Mouse (Mus musculus) embryonic stem cell, embryonic (primary cell): ENCODE data around the gene Arl15.

Source experiments
- CTCF ChIA-PET, 4 experiments: fragments of 300-600 bp in 2 of 4; fragments of 350-600 bp in 2 of 4; sonication (Branson Sonifier 250); formaldehyde crosslinking; loops; one replicate each; lab custom pipeline; 2022; ENCODE audit warnings: inconsistent platforms in 2 of 4; lab: Charles Lee
- POLR2A ChIA-PET, 4 experiments: fragments of 300-600 bp in 2 of 4; fragments of 350-600 bp in 2 of 4; sonication (Branson Sonifier 250); formaldehyde crosslinking; loops; one replicate each; lab custom pipeline; 2022; ENCODE audit warnings: antibody characterized with exemption in 4 of 4, inconsistent platforms in 1 of 4; lab: Charles Lee

The Arl15 gene

GRCm38 (mm10) chr13:114165616-114166015 lies 371.3 kb downstream of the Arl15 start:
- CTCF ChIA-PET: no interaction called here
- POLR2A ChIA-PET: no interaction called here

GRCm38 (mm10) chr13:114166439-114167183 lies 372.3 kb downstream of the Arl15 start:
- CTCF ChIA-PET: no interaction called here
- POLR2A ChIA-PET: interaction anchor here in 2 of 4 experiments (0.6 to 0.7 kb wide), 3 partner anchors 75 to 250 kb away, joined by 3 to 6 read pairs (median 5); no protein-coding TSS in a partner anchor

- ChIA-PET POLR2A (interaction anchor here in 1 of 4 experiments (0.6 kb wide), 1 partner anchor 320 kb away, joined by 3 read pairs; no protein-coding TSS in a partner anchor), CTCF (no interaction called here)
Observed at GRCm38 (mm10) chr13:114170061-114170460, 375.8 kb downstream of the Arl15 start.

GRCm38 (mm10) chr13:114171465-114171864 lies 377.2 kb downstream of the Arl15 start:
- CTCF ChIA-PET: interaction anchor here in 2 of 4 experiments (0.6 kb wide), 3 partner anchors 197 to 295 kb away, joined by 3 to 9 read pairs (median 5); no protein-coding TSS in a partner anchor
- POLR2A ChIA-PET: interaction anchor here in 1 of 4 experiments (0.6 kb wide), 1 partner anchor 36 kb away, joined by 6 read pairs; no protein-coding TSS in a partner anchor

GRCm38 (mm10) chr13:114188107-114188506 lies 393.8 kb downstream of the Arl15 start:
- ChIA-PET POLR2A (no interaction called here), CTCF (no interaction called here)

- ChIA-PET POLR2A (no interaction called here), CTCF (no interaction called here)
Observed at GRCm38 (mm10) chr13:114188801-114189200, 394.5 kb downstream of the Arl15 start.

GRCm38 (mm10) chr13:114189441-114189840 lies 395.1 kb downstream of the Arl15 start:
- ChIA-PET POLR2A (no interaction called here), CTCF (no interaction called here)

- ChIA-PET POLR2A (interaction anchor here in 1 of 4 experiments (1.1 kb wide), 1 partner anchor 409 kb away, joined by 3 read pairs; no protein-coding TSS in a partner anchor), CTCF (interaction anchor here in 1 of 4 experiments (0.5 kb wide), 1 partner anchor 110 kb away, joined by 3 read pairs; no protein-coding TSS in a partner anchor)
Observed at GRCm38 (mm10) chr13:114190898-114191297, 396.6 kb downstream of the Arl15 start.

GRCm38 (mm10) chr13:114198252-114198799 lies 404.0 kb downstream of the Arl15 start:
- CTCF ChIA-PET: no interaction called here
- POLR2A ChIA-PET: interaction anchor here in 3 of 4 experiments (0.5 to 0.9 kb wide), 12 partner anchors 16 to 1844 kb away, joined by 3 to 7 read pairs (median 3); no protein-coding TSS in a partner anchor

- CTCF ChIA-PET: no interaction called here
- POLR2A ChIA-PET: interaction anchor here in 2 of 4 experiments (1.3 to 2.9 kb wide), 3 partner anchors 19 to 405 kb away, joined by 3 to 8 read pairs (median 6); partner anchors contain the start of gene Arl15 (in 1 of the 2)
Observed at GRCm38 (mm10) chr13:114199746-114200145, 405.4 kb downstream of the Arl15 start.

GRCm38 (mm10) chr13:114200545-114200944 lies 406.2 kb downstream of the Arl15 start:
- ChIA-PET POLR2A (interaction anchor here in 1 of 4 experiments (0.6 to 2.9 kb wide), 4 partner anchors 20 to 798 kb away, joined by 3 to 8 read pairs (median 5); no protein-coding TSS in a partner anchor), CTCF (no interaction called here)

- ChIA-PET CTCF (interaction anchor here in 1 of 4 experiments (0.5 kb wide), 1 partner anchor 257 kb away, joined by 3 read pairs; no protein-coding TSS in a partner anchor), POLR2A (interaction anchor here in 3 of 4 experiments (0.6 to 1.4 kb wide), 5 partner anchors 9 to 682 kb away, joined by 3 to 9 read pairs (median 4); no protein-coding TSS in a partner anchor)
Observed at GRCm38 (mm10) chr13:114202806-114203570, 408.7 kb downstream of the Arl15 start.
